Mouse (Mus musculus) midbrain, embryonic 16.5 days (tissue): ENCODE data around the gene Rin2. TPM values are rescaled to one million over a fixed set of nuclear protein-coding genes. Genes with fewer than 3 reads are reported as not detected.

Source experiments
- ATAC-seq: fragments of 200-750 bp; cut with Nextera tagmentation; 2 replicates; pipeline ENCODE4 v1.8.0; 2017; ENCODE audit warnings: moderate TSS enrichment
- H3K27ac ChIP-seq: fragments of 300-500 bp; sonication (generic); 2 replicates; pipeline ENCODE4 v1.5.1; 2014; ENCODE audit warnings: mild to moderate bottlenecking, low read length, mixed read lengths
- H3K27me3 ChIP-seq: fragments of 300-500 bp; sonication (generic); 2 replicates; pipeline ENCODE4 v1.6.1; 2014; ENCODE audit warnings: low read depth, low read length, mixed read lengths; ENCODE audit not compliant: control insufficient read depth, insufficient read depth
- H3K36me3 ChIP-seq: fragments of 300-500 bp; sonication (generic); 2 replicates; pipeline ENCODE4 v1.6.1; 2014; ENCODE audit warnings: mild to moderate bottlenecking, low read length, moderate library complexity, mixed read lengths; ENCODE audit not compliant: control insufficient read depth, insufficient read depth
- H3K4me1 ChIP-seq: fragments of 300-500 bp; sonication (generic); 2 replicates; pipeline ENCODE4 v1.6.1; 2014; ENCODE audit warnings: mild to moderate bottlenecking, low read length, mixed read lengths; ENCODE audit not compliant: control insufficient read depth, insufficient read depth
- H3K4me2 ChIP-seq: fragments of 300-500 bp; sonication (generic); 2 replicates; pipeline ENCODE4 v1.6.1; 2014; ENCODE audit warnings: mild to moderate bottlenecking, low read length, mixed read lengths
- H3K4me3 ChIP-seq: fragments of 300-500 bp; sonication (generic); 2 replicates; pipeline ENCODE4 v1.5.1; 2014; ENCODE audit warnings: low read depth, mild to moderate bottlenecking, low read length, moderate library complexity, mixed read lengths
- H3K9ac ChIP-seq: fragments of 300-500 bp; sonication (generic); 2 replicates; pipeline ENCODE4 v1.6.1; 2014; ENCODE audit warnings: low read depth, low read length, mixed read lengths
- H3K9me3 ChIP-seq: fragments of 300-500 bp; sonication (generic); replicated peaks from 2 replicates; pipeline ENCODE4 v1.6.1; 2014; ENCODE audit warnings: mild to moderate bottlenecking, low read length, mixed read lengths; ENCODE audit not compliant: control insufficient read depth, poor library complexity, severe bottlenecking
- WGBS: fragments of 180-500 bp; shearing (Covaris S2); extraction: QIAGEN DNeasy Blood & Tissue Kit; methylation state at CpG from one replicate; pipeline ENCODE4 v1.1.7; 2014; 5-methylcytosine and 5-hydroxymethylcytosine counted together
- polyA plus RNA-seq: library from polyadenylated mRNA; unstranded; fragments of >200 nt; fragmentation: Nextera tagmentation; extraction: Ambion mirVana; gene quantifications from 2 replicates; pipeline ENCODE4 v1.2.1, GENCODE M21; 2015

The Rin2 gene
- polyA plus RNA-seq, 1 experiment from 2014 or later: 17.0 TPM

DNA sequence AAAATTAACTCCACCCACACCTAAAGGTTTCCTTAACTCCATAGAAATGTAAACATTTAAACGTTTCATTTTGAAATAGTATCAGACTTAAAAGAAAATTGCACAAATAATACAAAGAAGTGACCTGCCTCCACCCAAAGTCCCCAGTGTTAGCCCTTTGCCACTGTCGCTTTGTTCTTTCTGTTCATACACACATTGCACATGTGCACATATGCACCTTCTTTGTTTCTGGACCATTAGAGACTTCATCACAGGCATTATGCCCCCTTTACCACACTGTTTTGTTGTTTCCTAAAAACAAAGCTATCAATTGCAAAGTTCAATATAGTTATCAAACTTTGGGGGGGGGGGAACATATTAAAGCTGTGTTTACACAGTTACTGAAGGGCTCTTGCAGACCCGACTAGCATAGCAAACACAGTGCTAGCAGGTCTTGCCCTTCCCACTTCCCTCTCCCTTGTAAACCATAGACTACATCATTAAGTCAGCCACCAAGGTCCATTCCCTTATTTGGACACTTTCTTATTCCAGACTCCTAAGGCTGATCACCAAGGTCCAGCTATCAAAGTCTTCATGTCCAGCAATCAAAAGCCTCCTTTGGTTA, 200.0 kb downstream of the Rin2 start:
- ATAC-seq: no peak
- H3K36me3 ChIP-seq: no peaks in the 10 kb centered on the region; the same call in 1 of the 2 replicates
- no peak overlapping the region for H3K4me2 ChIP-seq
- H3K9ac ChIP-seq: no peak overlapping the region
- no peaks in the 10 kb centered on the region for H3K27me3 ChIP-seq
- no peaks in the 10 kb centered on the region for H3K4me1 ChIP-seq
- 76% methylated on average over 3 of the region's 3 CpGs for WGBS
- H3K4me3 ChIP-seq: no peak overlapping the region
- H3K9me3 ChIP-seq: no peaks in the 10 kb centered on the region
- no peak overlapping the region for H3K27ac ChIP-seq

DNA sequence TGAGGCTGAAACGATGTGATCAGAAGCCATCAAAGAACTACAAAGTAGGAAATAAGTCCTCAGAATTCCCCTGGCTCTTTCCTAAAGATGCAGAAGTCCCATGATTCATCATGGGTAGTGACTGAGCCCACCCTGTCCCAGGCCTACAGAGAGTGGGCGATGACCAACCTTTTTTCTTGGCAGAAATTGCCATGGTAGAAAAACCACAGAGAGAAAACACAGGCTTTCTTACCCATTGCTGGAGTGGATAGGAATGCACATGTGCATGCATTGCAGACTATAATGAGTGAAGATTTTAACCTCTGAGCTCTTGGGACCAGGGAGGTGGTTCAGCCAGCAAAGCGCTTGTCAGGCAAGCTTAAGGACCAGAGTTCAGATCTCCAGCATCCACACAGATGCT, 202.2 kb downstream of the Rin2 start:
- 98% methylated on average over 3 of the region's 3 CpGs for WGBS
- ATAC-seq: no peak

DNA sequence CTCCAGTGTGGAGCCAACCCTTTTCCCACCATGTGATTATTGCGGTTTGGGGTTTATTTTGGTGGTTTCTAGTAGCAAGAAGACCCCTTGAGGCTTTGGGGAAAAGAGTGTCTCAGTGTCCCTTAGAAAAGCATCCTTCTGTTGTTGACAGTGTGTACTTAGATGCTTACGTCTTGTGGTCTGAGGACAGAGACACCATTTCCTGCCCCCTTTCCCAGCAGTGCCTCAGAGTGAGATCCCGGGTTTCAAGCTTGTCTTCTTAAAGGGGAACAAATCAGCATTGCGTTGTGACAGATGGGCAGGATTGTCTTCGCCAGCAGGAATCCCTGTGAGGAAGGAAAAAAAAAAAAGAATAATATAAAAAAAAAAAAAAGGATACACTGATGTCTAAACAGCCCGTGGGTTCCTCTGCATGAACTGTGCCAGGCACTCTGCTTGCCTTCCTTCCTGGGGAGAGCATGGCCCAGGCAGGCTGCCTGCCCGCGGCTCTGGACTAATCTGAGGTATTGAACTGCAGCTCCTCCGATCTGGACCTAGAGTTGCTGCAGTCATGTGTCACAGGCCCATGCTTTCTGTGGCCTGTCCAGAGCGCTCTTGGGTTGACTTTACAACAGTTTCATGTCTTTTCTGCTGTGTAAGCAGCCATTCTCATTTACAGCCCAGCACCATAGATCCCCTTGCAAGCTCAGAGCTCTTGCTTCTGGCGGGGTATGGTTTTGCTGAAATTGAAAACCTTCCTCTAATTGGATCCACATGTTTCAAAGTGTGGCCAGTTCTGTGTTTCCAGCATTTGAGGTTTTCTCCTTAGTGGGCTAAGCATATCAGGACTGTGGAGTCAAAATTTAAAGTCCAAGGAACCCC, 206.1 kb downstream of the Rin2 start:
- Histone ChIP-seq H3K4me3 (no peak overlapping the region), H3K4me2 (no peak overlapping the region), H3K27ac (no peak overlapping the region), H3K9ac (no peak overlapping the region), H3K36me3 (peaks cover 6% of the 10 kb centered on the region; the same call in 1 of the 2 replicates), H3K9me3 (no peaks in the 10 kb centered on the region), H3K27me3 (no peaks in the 10 kb centered on the region), H3K4me1 (no peaks in the 10 kb centered on the region)
- no peak for ATAC-seq
- WGBS: 65% methylated on average over 11 of the region's 11 CpGs

More for the DNA sequence above, 202.2 kb downstream of the Rin2 start:
- no peak overlapping the region for H3K9ac ChIP-seq
- H3K4me1 ChIP-seq: no peaks in the 10 kb centered on the region
- no peak overlapping the region for H3K4me2 ChIP-seq
- H3K9me3 ChIP-seq: no peaks in the 10 kb centered on the region
- H3K27ac ChIP-seq: no peak overlapping the region
- no peaks in the 10 kb centered on the region for H3K27me3 ChIP-seq
- H3K4me3 ChIP-seq: no peak overlapping the region
- no peaks in the 10 kb centered on the region; the same call in 1 of the 2 replicates for H3K36me3 ChIP-seq

DNA sequence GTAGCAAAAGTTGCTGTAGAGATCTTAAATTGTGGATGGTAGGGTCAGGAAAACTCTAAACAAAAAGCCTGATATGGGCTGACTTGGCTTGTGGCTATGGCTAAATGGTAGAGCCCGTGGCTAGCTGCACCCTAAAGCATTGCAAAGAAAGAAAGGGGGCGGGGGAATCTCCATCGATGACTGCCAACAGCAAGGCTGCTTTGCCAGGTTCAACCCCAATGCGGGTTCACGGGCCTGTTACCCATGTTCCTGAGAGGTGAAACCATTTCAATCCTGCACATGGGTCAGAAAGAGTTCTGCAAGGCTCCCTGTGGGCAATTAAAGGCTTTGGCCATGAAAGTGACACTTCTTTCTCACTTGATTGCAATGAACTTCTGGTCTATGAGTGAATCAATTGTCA, 206.9 kb downstream of the Rin2 start:
- no peak for ATAC-seq
- H3K4me1 ChIP-seq: no peaks in the 10 kb centered on the region
- no peaks in the 10 kb centered on the region for H3K27me3 ChIP-seq
- H3K27ac ChIP-seq: no peak overlapping the region
- H3K9me3 ChIP-seq: no peaks in the 10 kb centered on the region
- no peak overlapping the region for H3K4me2 ChIP-seq
- no peak overlapping the region for H3K4me3 ChIP-seq
- 83% methylated on average over 5 of the region's 5 CpGs for WGBS
- H3K36me3 ChIP-seq: peaks cover 6% of the 10 kb centered on the region; the same call in 1 of the 2 replicates
- H3K9ac ChIP-seq: no peak overlapping the region

DNA sequence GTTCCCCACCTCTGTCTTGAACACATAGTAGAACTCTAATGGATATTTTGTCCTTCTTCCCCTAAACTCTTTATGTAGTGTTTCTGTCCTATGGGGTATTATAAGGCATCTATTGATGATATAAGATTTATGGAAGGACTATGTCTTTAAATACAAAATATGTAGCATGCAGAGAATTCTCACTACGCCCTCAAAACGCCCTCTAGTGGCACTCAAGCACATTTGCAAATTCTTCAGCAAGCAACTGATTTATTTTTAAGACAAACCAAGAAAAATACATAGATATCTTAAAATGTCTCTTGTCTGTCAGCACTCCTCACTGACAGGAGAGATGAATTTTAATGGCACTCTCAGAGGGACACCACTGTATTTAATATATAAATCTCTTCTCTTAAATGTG, 207.4 kb downstream of the Rin2 start:
- Histone ChIP-seq H3K27me3 (no peaks in the 10 kb centered on the region), H3K9ac (no peak overlapping the region), H3K4me2 (no peak overlapping the region), H3K36me3 (peaks cover 6% of the 10 kb centered on the region; the same call in 1 of the 2 replicates), H3K27ac (no peak overlapping the region), H3K4me1 (no peaks in the 10 kb centered on the region), H3K4me3 (no peak overlapping the region), H3K9me3 (no peaks in the 10 kb centered on the region)
- WGBS: 20% methylated on average over 2 of the region's 2 CpGs
- no peak for ATAC-seq

GRCm38 (mm10) chr2:145884036-145884912, 209.3 kb downstream of the Rin2 start:
- no peaks in the 10 kb centered on the region for H3K27me3 ChIP-seq
- no peak overlapping the region for H3K9ac ChIP-seq
- H3K36me3 ChIP-seq: peaks cover 6% of the 10 kb centered on the region; the same call in 1 of the 2 replicates
- WGBS: 41% methylated on average over 17 of the region's 17 CpGs
- no peak overlapping the region for H3K4me3 ChIP-seq
- H3K4me1 ChIP-seq: no peaks in the 10 kb centered on the region
- no peak for ATAC-seq
- no peak overlapping the region for H3K4me2 ChIP-seq
- H3K27ac ChIP-seq: peak overlapping the region; percentile 64
- no peaks in the 10 kb centered on the region for H3K9me3 ChIP-seq

DNA sequence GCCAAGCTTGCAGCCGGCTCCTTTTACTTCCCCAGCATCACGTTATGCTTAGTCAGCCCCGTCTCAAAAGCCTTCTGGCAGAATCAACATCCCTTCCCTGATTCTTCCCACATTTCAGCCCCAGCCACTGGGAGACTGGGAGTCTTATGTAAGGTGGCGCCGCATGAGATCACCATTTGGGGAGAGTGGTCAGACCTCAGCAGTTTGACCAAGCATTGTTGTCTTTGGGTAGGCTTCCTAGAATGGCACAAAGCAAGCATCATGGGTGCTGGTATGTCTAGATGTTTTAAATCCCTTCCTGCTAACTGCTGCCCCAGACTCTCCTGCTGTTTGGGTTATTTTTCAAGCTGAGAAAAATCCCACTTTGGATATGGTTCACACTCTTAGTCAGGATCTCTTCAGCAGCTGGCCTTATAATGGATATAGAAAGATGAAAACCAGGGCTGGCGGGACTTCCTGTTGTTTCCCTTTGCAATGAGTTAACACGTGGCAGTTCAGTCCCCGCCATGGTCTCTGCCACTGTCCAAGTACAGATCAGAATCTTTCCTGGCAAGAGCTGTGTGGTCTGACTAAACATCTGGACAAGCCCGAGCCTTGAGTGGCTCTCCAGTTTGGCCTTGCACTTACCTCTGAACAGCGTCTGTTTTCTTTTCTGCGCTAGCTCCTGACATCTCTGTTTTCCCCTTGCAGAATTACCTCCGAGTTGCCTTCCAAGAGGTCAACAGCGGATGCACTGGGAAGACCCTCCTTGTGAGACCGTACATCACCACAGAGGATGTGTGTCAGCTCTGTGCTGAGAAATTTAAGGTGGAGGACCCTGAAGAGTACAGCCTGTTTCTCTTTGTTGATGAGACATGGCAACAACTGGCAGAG, 210.1 kb downstream of the Rin2 start:
- H3K4me1 ChIP-seq: no peaks in the 10 kb centered on the region
- H3K36me3 ChIP-seq: peaks cover 6% of the 10 kb centered on the region; the same call in 1 of the 2 replicates
- no peaks in the 10 kb centered on the region for H3K27me3 ChIP-seq
- H3K27ac ChIP-seq: no peak overlapping the region
- H3K4me3 ChIP-seq: no peak overlapping the region
- no peak for ATAC-seq
- 79% methylated on average over 14 of the region's 14 CpGs for WGBS
- H3K9ac ChIP-seq: no peak overlapping the region
- no peaks in the 10 kb centered on the region for H3K9me3 ChIP-seq
- no peak overlapping the region for H3K4me2 ChIP-seq
